Mouse (Mus musculus): ENCODE data around the gene Mrnip. TPM values are rescaled to one million over a fixed set of nuclear protein-coding genes. Genes with fewer than 3 reads are reported as not detected.

The Mrnip gene
- polyA plus RNA-seq, 1 experiment = 0.79 TPM

GRCm38 (mm10) chr11:50248473-50249171 lies 74.4 kb downstream of the Mrnip start:
- H3K27me3 ChIP-seq (ENCODE audit: control insufficient read depth) = no peaks in the 10 kb centered on the region
- no peaks in the 10 kb centered on the region for H3K4me1 ChIP-seq (ENCODE audit: control insufficient read depth)
- H3K36me3 ChIP-seq (ENCODE audit: control insufficient read depth) = no peaks in the 10 kb centered on the region
- H3K9me3 ChIP-seq (ENCODE audit: control insufficient read depth, low read length) = no peaks in the 10 kb centered on the region
- H3K4me3 ChIP-seq (replicated peaks) = no peak overlapping the region
- TF ChIP-seq TAL1 (IDR thresholded peaks at IDR 0.05; ENCODE audit: low read length) = no peak

Other genes starting within 250 kb of the Mrnip start
- 0.14 and 0.26 TPM in 2 replicates for gene Rnf130, start 149.1 kb upstream of the Mrnip start, polyA plus RNA-seq (2012)
- gene Tbc1d9b, start 43.0 kb upstream of the Mrnip start, polyA plus RNA-seq (2012) = 1.5 and 1.6 TPM in 2 replicates
- 19.5 and 24.0 TPM in 2 replicates for gene Sqstm1, start 36.4 kb downstream of the Mrnip start, polyA plus RNA-seq (2012)
- gene Mgat4b, start 36.4 kb downstream of the Mrnip start, polyA plus RNA-seq (2012) = 23.6 and 24.7 TPM in 2 replicates
- not detected in 2 replicates for gene Ltc4s, start 64.2 kb downstream of the Mrnip start, polyA plus RNA-seq (2012)
- 0.47 and 0.68 TPM in 2 replicates for gene Maml1, start 117.9 kb downstream of the Mrnip start, polyA plus RNA-seq (2012)
- gene Canx, start 151.2 kb downstream of the Mrnip start, polyA plus RNA-seq (2012) = 3.1 and 8.5 TPM in 2 replicates
- not detected in 2 replicates for gene Cby3, start 180.0 kb downstream of the Mrnip start, polyA plus RNA-seq (2012)
- gene Hnrnph1, start 202.5 kb downstream of the Mrnip start, polyA plus RNA-seq (2012) = 12.6 and 16.1 TPM in 2 replicates